Mouse (Mus musculus): ENCODE results near the gene Phf20. TPM values are rescaled to one million over a fixed set of nuclear protein-coding genes. Genes with fewer than 3 reads are reported as not detected.
A peak's percentile ranks its signal among the peaks of the same experiment; 100 is the strongest.

Gene Phf20
- polyA plus RNA-seq, 1 experiment from 2014 or later = 46.5 TPM

DNA sequence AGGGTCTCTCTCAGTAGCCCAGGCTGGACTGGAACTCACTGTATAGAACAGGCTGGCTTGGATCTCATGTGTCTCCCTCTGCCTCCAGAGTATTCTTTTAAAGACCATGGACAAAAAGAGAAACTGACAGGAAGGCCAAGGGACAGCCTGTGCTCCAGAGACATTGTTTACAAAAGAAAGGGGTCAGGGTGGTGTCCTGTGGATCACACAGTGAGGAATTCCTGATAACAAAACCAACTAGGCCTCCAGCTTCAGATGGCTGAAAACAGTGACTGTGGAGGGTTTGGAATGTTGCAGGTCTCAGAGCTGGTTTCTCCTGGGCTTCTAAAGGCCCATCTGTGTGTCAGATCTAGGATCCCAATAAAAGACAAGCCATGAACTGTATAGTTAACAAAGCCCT, 1.7 kb upstream of the Phf20 start:
- no peaks in the 10 kb centered on the region for H3K36me3 ChIP-seq (ENCODE audit: control insufficient read depth, insufficient read depth)
- no peak overlapping the region for H3K4me3 ChIP-seq (ENCODE audit: low read length)
- no peak overlapping the region for H3K9ac ChIP-seq (ENCODE audit: low read length)
- peaks cover 19% of the 10 kb centered on the region for H3K4me1 ChIP-seq (ENCODE audit: control insufficient read depth, insufficient read depth, low read length)
- H3K4me2 ChIP-seq (ENCODE audit: low read depth, low read length) = no peak overlapping the region
- no peaks in the 10 kb centered on the region for H3K27me3 ChIP-seq (ENCODE audit: control insufficient read depth, insufficient read depth, low read length)
- no peak overlapping the region for H3K27ac ChIP-seq (ENCODE audit: low read length)
- no peak for ATAC-seq (replicated peaks; ENCODE audit: extremely low read depth, insufficient read depth, low FRiP score)
- H3K9me3 ChIP-seq (replicated peaks; ENCODE audit: control insufficient read depth, low read length) = no peaks in the 10 kb centered on the region

GRCm38 (mm10) chr2:156197129-156197911, 1.1 kb downstream of the Phf20 start:
- H3K27me3 ChIP-seq (ENCODE audit: control insufficient read depth, insufficient read depth, low read length) = no peaks in the 10 kb centered on the region
- no peaks in the 10 kb centered on the region for H3K36me3 ChIP-seq (ENCODE audit: control insufficient read depth, insufficient read depth)
- ATAC-seq (replicated peaks; ENCODE audit: extremely low read depth, insufficient read depth, low FRiP score) = no peak
- peaks cover 29% of the 10 kb centered on the region for H3K4me1 ChIP-seq (ENCODE audit: control insufficient read depth, insufficient read depth, low read length)
- H3K27ac ChIP-seq (ENCODE audit: low read length) = peak overlapping the region; percentile 96
- peak overlapping the region; percentile 94 for H3K4me2 ChIP-seq (ENCODE audit: low read depth, low read length)
- H3K4me3 ChIP-seq (ENCODE audit: low read length) = peak overlapping the region; percentile 84
- no peaks in the 10 kb centered on the region for H3K9me3 ChIP-seq (replicated peaks; ENCODE audit: control insufficient read depth, low read length)
- WGBS = 4% methylated on average over 17 of the region's 17 CpGs
- H3K9ac ChIP-seq (ENCODE audit: low read length) = peak overlapping the region; percentile 90

DNA sequence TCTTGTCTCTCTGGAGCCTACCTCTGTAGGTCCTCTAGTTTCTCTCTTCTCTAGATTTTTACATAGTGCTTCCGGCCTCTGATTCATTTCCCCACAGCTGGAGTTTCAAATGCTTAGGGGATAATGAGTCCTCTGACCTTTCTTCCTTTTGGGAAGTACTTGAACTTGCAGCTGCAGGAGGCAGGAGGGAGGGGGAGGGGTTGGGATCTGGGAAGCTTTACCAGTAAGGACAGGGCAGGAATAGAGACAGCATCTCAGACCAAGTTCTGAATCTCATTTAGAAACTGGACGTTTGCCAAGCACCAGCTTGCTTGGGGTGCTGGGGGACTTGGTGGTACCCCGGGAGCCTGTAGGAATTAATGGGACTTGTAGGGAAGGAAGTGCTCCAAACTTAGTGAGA, 3.7 kb downstream of the Phf20 start:
- no peaks in the 10 kb centered on the region for H3K9me3 ChIP-seq (replicated peaks; ENCODE audit: control insufficient read depth, low read length)
- H3K4me3 ChIP-seq (ENCODE audit: low read length) = no peak overlapping the region
- 54% methylated on average over 3 of the region's 3 CpGs for WGBS
- no peaks in the 10 kb centered on the region for H3K27me3 ChIP-seq (ENCODE audit: control insufficient read depth, insufficient read depth, low read length)
- no peak overlapping the region for H3K4me2 ChIP-seq (ENCODE audit: low read depth, low read length)
- no peak overlapping the region for H3K9ac ChIP-seq (ENCODE audit: low read length)
- ATAC-seq (replicated peaks; ENCODE audit: extremely low read depth, insufficient read depth, low FRiP score) = no peak
- no peaks in the 10 kb centered on the region; the same call in 1 of the 2 replicates for H3K36me3 ChIP-seq (ENCODE audit: control insufficient read depth, insufficient read depth)
- H3K4me1 ChIP-seq (ENCODE audit: control insufficient read depth, insufficient read depth, low read length) = peaks cover 43% of the 10 kb centered on the region
- no peak overlapping the region for H3K27ac ChIP-seq (ENCODE audit: low read length)

DNA sequence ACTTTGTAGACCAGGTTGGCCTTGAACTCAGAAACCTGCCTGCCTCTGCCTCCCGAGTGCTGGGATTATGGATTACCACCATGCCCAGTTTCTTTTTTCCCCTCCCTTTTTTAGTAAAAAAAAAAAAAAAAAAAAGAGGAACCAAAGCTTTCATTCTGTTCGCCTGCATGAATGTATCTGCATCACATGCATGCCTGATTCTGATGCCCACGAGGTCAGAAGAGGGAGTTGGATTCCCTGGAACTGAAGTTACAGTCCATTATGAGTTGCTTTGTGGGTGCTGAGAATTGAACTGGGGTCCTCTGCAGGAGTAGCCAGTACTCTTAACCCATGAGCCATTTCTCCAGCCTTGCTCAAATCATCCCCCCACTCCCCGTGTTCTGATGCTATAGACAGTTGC, 5.2 kb downstream of the Phf20 start:
- Histone ChIP-seq H3K9ac (ENCODE audit: low read length) (no peak overlapping the region), H3K4me2 (ENCODE audit: low read depth, low read length) (no peak overlapping the region), H3K36me3 (ENCODE audit: control insufficient read depth, insufficient read depth) (peaks cover 2% of the 10 kb centered on the region; the same call in 1 of the 2 replicates), H3K9me3 (replicated peaks; ENCODE audit: control insufficient read depth, low read length) (no peaks in the 10 kb centered on the region), H3K4me3 (ENCODE audit: low read length) (no peak overlapping the region), H3K4me1 (ENCODE audit: control insufficient read depth, insufficient read depth, low read length) (peaks cover 46% of the 10 kb centered on the region), H3K27me3 (ENCODE audit: control insufficient read depth, insufficient read depth, low read length) (no peaks in the 10 kb centered on the region), H3K27ac (ENCODE audit: low read length) (0 out of 2 replicates have a peak overlapping the region, but pooled peaks have one; percentile 14)
- ATAC-seq (replicated peaks; ENCODE audit: extremely low read depth, insufficient read depth, low FRiP score) = no peak
- WGBS = 92% methylated on average over 4 of the region's 4 CpGs

- Histone ChIP-seq H3K4me3 (ENCODE audit: low read length) (0 out of 2 replicates have a peak overlapping the region, but pooled peaks have one; percentile 18), H3K9ac (ENCODE audit: low read length) (no peak overlapping the region), H3K4me2 (ENCODE audit: low read depth, low read length) (peak overlapping the region; percentile 34; the same call in 1 of the 2 replicates), H3K9me3 (replicated peaks; ENCODE audit: control insufficient read depth, low read length) (no peaks in the 10 kb centered on the region), H3K4me1 (ENCODE audit: control insufficient read depth, insufficient read depth, low read length) (peaks cover 40% of the 10 kb centered on the region), H3K27me3 (ENCODE audit: control insufficient read depth, insufficient read depth, low read length) (no peaks in the 10 kb centered on the region), H3K27ac (ENCODE audit: low read length) (peak overlapping the region; percentile 86), H3K36me3 (ENCODE audit: control insufficient read depth, insufficient read depth) (peaks cover 6% of the 10 kb centered on the region; the same call in 1 of the 2 replicates)
- peak; percentile 69 for ATAC-seq (replicated peaks; ENCODE audit: extremely low read depth, insufficient read depth, low FRiP score)
- WGBS = 20% methylated on average over 3 of the region's 3 CpGs
These were observed 6.7 kb downstream of the Phf20 start for GRCm38 (mm10) chr2:156202848-156203437.

GRCm38 (mm10) chr2:156203917-156204316, 7.7 kb downstream of the Phf20 start:
- H3K4me3 ChIP-seq (ENCODE audit: low read length) = no peak overlapping the region
- no peak overlapping the region for H3K9ac ChIP-seq (ENCODE audit: low read length)
- peaks cover 6% of the 10 kb centered on the region; the same call in 1 of the 2 replicates for H3K36me3 ChIP-seq (ENCODE audit: control insufficient read depth, insufficient read depth)
- no peak overlapping the region for H3K4me2 ChIP-seq (ENCODE audit: low read depth, low read length)
- H3K4me1 ChIP-seq (ENCODE audit: control insufficient read depth, insufficient read depth, low read length) = peaks cover 33% of the 10 kb centered on the region
- ATAC-seq (replicated peaks; ENCODE audit: extremely low read depth, insufficient read depth, low FRiP score) = no peak
- 87% methylated on average over 6 of the region's 6 CpGs for WGBS
- H3K9me3 ChIP-seq (replicated peaks; ENCODE audit: control insufficient read depth, low read length) = no peaks in the 10 kb centered on the region
- no peaks in the 10 kb centered on the region for H3K27me3 ChIP-seq (ENCODE audit: control insufficient read depth, insufficient read depth, low read length)
- H3K27ac ChIP-seq (ENCODE audit: low read length) = no peak overlapping the region

GRCm38 (mm10) chr2:156217786-156218185, 21.5 kb downstream of the Phf20 start:
- WGBS = 55% methylated on average over 1 of the region's 1 CpGs

GRCm38 (mm10) chr2:156222100-156222499, 25.8 kb downstream of the Phf20 start:
- H3K27me3 ChIP-seq (ENCODE audit: control insufficient read depth, insufficient read depth, low read length) = no peaks in the 10 kb centered on the region
- ATAC-seq (replicated peaks; ENCODE audit: extremely low read depth, insufficient read depth, low FRiP score) = no peak
- no peaks in the 10 kb centered on the region for H3K9me3 ChIP-seq (replicated peaks; ENCODE audit: control insufficient read depth, low read length)
- no peak overlapping the region for H3K4me2 ChIP-seq (ENCODE audit: low read depth, low read length)
- H3K36me3 ChIP-seq (ENCODE audit: control insufficient read depth, insufficient read depth) = peaks cover 12% of the 10 kb centered on the region
- H3K4me3 ChIP-seq (ENCODE audit: low read length) = no peak overlapping the region
- H3K9ac ChIP-seq (ENCODE audit: low read length) = no peak overlapping the region
- no peak overlapping the region for H3K27ac ChIP-seq (ENCODE audit: low read length)
- peaks cover 4% of the 10 kb centered on the region; the same call in 1 of the 2 replicates for H3K4me1 ChIP-seq (ENCODE audit: control insufficient read depth, insufficient read depth, low read length)

More at GRCm38 (mm10) chr2:156217786-156218185, 21.5 kb downstream of the Phf20 start:
- Histone ChIP-seq H3K27me3 (ENCODE audit: control insufficient read depth, insufficient read depth, low read length) (no peaks in the 10 kb centered on the region), H3K4me3 (ENCODE audit: low read length) (no peak overlapping the region), H3K9me3 (replicated peaks; ENCODE audit: control insufficient read depth, low read length) (no peaks in the 10 kb centered on the region), H3K4me2 (ENCODE audit: low read depth, low read length) (no peak overlapping the region), H3K36me3 (ENCODE audit: control insufficient read depth, insufficient read depth) (no peaks in the 10 kb centered on the region), H3K9ac (ENCODE audit: low read length) (no peak overlapping the region), H3K27ac (ENCODE audit: low read length) (no peak overlapping the region), H3K4me1 (ENCODE audit: control insufficient read depth, insufficient read depth, low read length) (no peaks in the 10 kb centered on the region)
- ATAC-seq (replicated peaks; ENCODE audit: extremely low read depth, insufficient read depth, low FRiP score) = no peak

- Histone ChIP-seq H3K9me3 (replicated peaks; ENCODE audit: control insufficient read depth, low read length) (no peaks in the 10 kb centered on the region), H3K4me2 (ENCODE audit: low read depth, low read length) (no peak overlapping the region), H3K4me3 (ENCODE audit: low read length) (no peak overlapping the region), H3K4me1 (ENCODE audit: control insufficient read depth, insufficient read depth, low read length) (peaks cover 4% of the 10 kb centered on the region; the same call in 1 of the 2 replicates), H3K27me3 (ENCODE audit: control insufficient read depth, insufficient read depth, low read length) (no peaks in the 10 kb centered on the region), H3K27ac (ENCODE audit: low read length) (no peak overlapping the region; the same call in 1 of the 2 replicates), H3K36me3 (ENCODE audit: control insufficient read depth, insufficient read depth) (peaks cover 12% of the 10 kb centered on the region), H3K9ac (ENCODE audit: low read length) (no peak overlapping the region)
- no peak for ATAC-seq (replicated peaks; ENCODE audit: extremely low read depth, insufficient read depth, low FRiP score)
- 61% methylated on average over 5 of the region's 5 CpGs for WGBS
These were observed 27.8 kb downstream of the Phf20 start for GRCm38 (mm10) chr2:156224043-156224442.
